Mouse (Mus musculus): ENCODE data around the gene Eral1.

- no peak for TF ChIP-seq CTCF (IDR thresholded peaks at IDR 0.05; ENCODE audit: borderline replicate concordance, insufficient read depth, low read length)
- no peak for TF ChIP-seq POLR2A (IDR thresholded peaks at IDR 0.05; ENCODE audit: low read depth, low read length)
Measured at GRCm38 (mm10) chr11:78071938-78072337, 8.2 kb downstream of the Eral1 start.

Data from embryonic fibroblast, embryonic 13.5 days (primary cell).